Mouse (Mus musculus): ENCODE results near the gene Psmd12. TPM values are rescaled to one million over a fixed set of nuclear protein-coding genes. Genes with fewer than 3 reads are reported as not detected.

Gene Psmd12
- polyA plus RNA-seq, 1 experiment from 2014 or later: 158 TPM

GRCm38 (mm10) chr11:107454546-107455462 lies 24.5 kb upstream of the Psmd12 start:
- Histone ChIP-seq H3K4me2 (replicated peaks; ENCODE audit: low read depth, low read length) (peak overlapping the region; percentile 14; the same call in 1 of the 2 replicates), H3K9me3 (ENCODE audit: control insufficient read depth, low read depth, low read length) (no peaks in the 10 kb centered on the region), H3K4me3 (ENCODE audit: low read depth, low read length) (no peak overlapping the region), H3K36me3 (ENCODE audit: control insufficient read depth, insufficient read depth, low read length) (no peaks in the 10 kb centered on the region), H3K27me3 (ENCODE audit: control insufficient read depth, insufficient read depth, low read length) (no peaks in the 10 kb centered on the region), H3K27ac (ENCODE audit: low read length) (no peak overlapping the region), H3K9ac (replicated peaks; ENCODE audit: low read depth, low read length) (no peak overlapping the region), H3K4me1 (ENCODE audit: control insufficient read depth, insufficient read depth, low read length) (0 out of 2 replicates have a peak, but pooled peaks cover 11% of the 10 kb centered on the region)
- 43% methylated on average over 17 of the region's 19 CpGs for WGBS
- ATAC-seq (ENCODE audit: insufficient number of reproducible peaks, insufficient read depth, low FRiP score, low read depth): 0 out of 2 replicates have a peak, but pooled peaks have one; percentile 53

GRCm38 (mm10) chr11:107457282-107457681 lies 22.0 kb upstream of the Psmd12 start:
- Histone ChIP-seq H3K9me3 (ENCODE audit: control insufficient read depth, low read depth, low read length) (no peaks in the 10 kb centered on the region), H3K27me3 (ENCODE audit: control insufficient read depth, insufficient read depth, low read length) (no peaks in the 10 kb centered on the region), H3K9ac (replicated peaks; ENCODE audit: low read depth, low read length) (no peak overlapping the region), H3K4me2 (replicated peaks; ENCODE audit: low read depth, low read length) (no peak overlapping the region), H3K4me3 (ENCODE audit: low read depth, low read length) (no peak overlapping the region), H3K27ac (ENCODE audit: low read length) (no peak overlapping the region), H3K36me3 (ENCODE audit: control insufficient read depth, insufficient read depth, low read length) (no peaks in the 10 kb centered on the region), H3K4me1 (ENCODE audit: control insufficient read depth, insufficient read depth, low read length) (0 out of 2 replicates have a peak, but pooled peaks cover 6% of the 10 kb centered on the region)
- ATAC-seq (ENCODE audit: insufficient number of reproducible peaks, insufficient read depth, low FRiP score, low read depth): no peak
- 82% methylated on average over 3 of the region's 3 CpGs for WGBS

GRCm38 (mm10) chr11:107458286-107458685 lies 21.0 kb upstream of the Psmd12 start:
- ATAC-seq (ENCODE audit: insufficient number of reproducible peaks, insufficient read depth, low FRiP score, low read depth): no peak
- WGBS: 66% methylated on average over 12 of the region's 12 CpGs

GRCm38 (mm10) chr11:107458986-107459385 lies 20.3 kb upstream of the Psmd12 start:
- H3K4me3 ChIP-seq (ENCODE audit: low read depth, low read length): no peak overlapping the region
- ATAC-seq (ENCODE audit: insufficient number of reproducible peaks, insufficient read depth, low FRiP score, low read depth): no peak
- H3K4me1 ChIP-seq (ENCODE audit: control insufficient read depth, insufficient read depth, low read length): 0 out of 2 replicates have a peak, but pooled peaks cover 6% of the 10 kb centered on the region
- H3K9me3 ChIP-seq (ENCODE audit: control insufficient read depth, low read depth, low read length): no peaks in the 10 kb centered on the region
- no peak overlapping the region for H3K9ac ChIP-seq (replicated peaks; ENCODE audit: low read depth, low read length)
- WGBS: 83% methylated on average over 7 of the region's 7 CpGs
- no peak overlapping the region for H3K27ac ChIP-seq (ENCODE audit: low read length)
- no peaks in the 10 kb centered on the region for H3K36me3 ChIP-seq (ENCODE audit: control insufficient read depth, insufficient read depth, low read length)
- no peak overlapping the region for H3K4me2 ChIP-seq (replicated peaks; ENCODE audit: low read depth, low read length)
- no peaks in the 10 kb centered on the region for H3K27me3 ChIP-seq (ENCODE audit: control insufficient read depth, insufficient read depth, low read length)

More at GRCm38 (mm10) chr11:107458286-107458685, 21.0 kb upstream of the Psmd12 start:
- H3K4me2 ChIP-seq (replicated peaks; ENCODE audit: low read depth, low read length): no peak overlapping the region
- no peaks in the 10 kb centered on the region for H3K36me3 ChIP-seq (ENCODE audit: control insufficient read depth, insufficient read depth, low read length)
- no peaks in the 10 kb centered on the region for H3K9me3 ChIP-seq (ENCODE audit: control insufficient read depth, low read depth, low read length)
- no peak overlapping the region for H3K27ac ChIP-seq (ENCODE audit: low read length)
- no peak overlapping the region for H3K4me3 ChIP-seq (ENCODE audit: low read depth, low read length)
- H3K9ac ChIP-seq (replicated peaks; ENCODE audit: low read depth, low read length): no peak overlapping the region
- no peaks in the 10 kb centered on the region for H3K27me3 ChIP-seq (ENCODE audit: control insufficient read depth, insufficient read depth, low read length)
- H3K4me1 ChIP-seq (ENCODE audit: control insufficient read depth, insufficient read depth, low read length): 0 out of 2 replicates have a peak, but pooled peaks cover 6% of the 10 kb centered on the region

GRCm38 (mm10) chr11:107459828-107460227 lies 19.5 kb upstream of the Psmd12 start:
- no peaks in the 10 kb centered on the region for H3K36me3 ChIP-seq (ENCODE audit: control insufficient read depth, insufficient read depth, low read length)
- no peak overlapping the region for H3K4me3 ChIP-seq (ENCODE audit: low read depth, low read length)
- ATAC-seq (ENCODE audit: insufficient number of reproducible peaks, insufficient read depth, low FRiP score, low read depth): no peak
- no peaks in the 10 kb centered on the region for H3K9me3 ChIP-seq (ENCODE audit: control insufficient read depth, low read depth, low read length)
- H3K4me2 ChIP-seq (replicated peaks; ENCODE audit: low read depth, low read length): no peak overlapping the region
- no peak overlapping the region for H3K27ac ChIP-seq (ENCODE audit: low read length)
- H3K4me1 ChIP-seq (ENCODE audit: control insufficient read depth, insufficient read depth, low read length): 0 out of 2 replicates have a peak, but pooled peaks cover 6% of the 10 kb centered on the region
- no peak overlapping the region for H3K9ac ChIP-seq (replicated peaks; ENCODE audit: low read depth, low read length)
- no peaks in the 10 kb centered on the region for H3K27me3 ChIP-seq (ENCODE audit: control insufficient read depth, insufficient read depth, low read length)
- 89% methylated on average over 7 of the region's 7 CpGs for WGBS

DNA sequence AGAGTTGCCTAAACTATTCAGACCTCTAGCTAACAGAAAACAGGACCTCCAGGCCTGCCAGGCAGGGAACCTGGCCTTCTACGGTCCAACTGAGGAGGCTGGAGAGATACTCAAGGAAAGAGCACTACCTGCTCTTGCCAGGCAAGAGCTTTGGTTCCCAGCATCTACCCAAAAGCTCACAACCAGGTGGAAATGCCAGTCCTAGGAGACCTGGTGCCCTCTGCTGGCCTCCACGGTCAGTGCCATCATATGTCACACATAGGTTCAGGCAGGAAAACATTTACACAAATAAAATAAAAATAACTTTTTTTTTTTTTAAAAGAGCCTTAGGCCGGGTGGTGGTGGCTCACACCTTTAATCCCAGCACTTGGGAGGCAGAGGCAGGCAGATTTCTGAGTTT lies 16.8 kb upstream of the Psmd12 start:
- H3K27me3 ChIP-seq (ENCODE audit: control insufficient read depth, insufficient read depth, low read length): no peaks in the 10 kb centered on the region
- 0 out of 2 replicates have a peak, but pooled peaks cover 6% of the 10 kb centered on the region for H3K4me1 ChIP-seq (ENCODE audit: control insufficient read depth, insufficient read depth, low read length)
- ATAC-seq (ENCODE audit: insufficient number of reproducible peaks, insufficient read depth, low FRiP score, low read depth): no peak
- 98% methylated on average over 3 of the region's 3 CpGs for WGBS
- H3K36me3 ChIP-seq (ENCODE audit: control insufficient read depth, insufficient read depth, low read length): no peaks in the 10 kb centered on the region
- H3K4me3 ChIP-seq (ENCODE audit: low read depth, low read length): no peak overlapping the region
- H3K4me2 ChIP-seq (replicated peaks; ENCODE audit: low read depth, low read length): no peak overlapping the region
- no peak overlapping the region for H3K27ac ChIP-seq (ENCODE audit: low read length)
- H3K9ac ChIP-seq (replicated peaks; ENCODE audit: low read depth, low read length): no peak overlapping the region
- H3K9me3 ChIP-seq (ENCODE audit: control insufficient read depth, low read depth, low read length): no peaks in the 10 kb centered on the region

DNA sequence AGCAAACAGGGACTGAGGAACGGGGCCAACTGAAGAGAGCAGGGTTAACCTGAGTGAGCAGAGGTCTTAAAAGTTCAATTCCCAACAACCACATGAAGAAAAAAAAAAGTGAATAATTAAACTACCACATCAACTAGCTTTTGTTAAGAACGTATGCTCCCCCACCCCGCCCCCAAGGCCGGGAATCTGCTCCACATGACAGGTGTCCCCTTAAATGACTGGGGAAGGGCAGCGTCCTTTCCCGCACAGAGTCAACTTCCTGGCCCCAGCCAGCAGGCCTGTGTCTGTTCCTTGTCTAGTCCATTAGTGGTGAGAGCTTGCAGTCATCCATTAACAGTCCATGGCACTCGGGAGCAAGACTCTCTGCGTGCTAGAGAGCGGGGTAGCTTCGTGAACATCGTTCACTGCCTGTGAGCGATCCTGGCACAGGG lies 16.0 kb upstream of the Psmd12 start:
- Histone ChIP-seq H3K4me3 (ENCODE audit: low read depth, low read length) (no peak overlapping the region), H3K9me3 (ENCODE audit: control insufficient read depth, low read depth, low read length) (no peaks in the 10 kb centered on the region), H3K4me2 (replicated peaks; ENCODE audit: low read depth, low read length) (no peak overlapping the region), H3K27ac (ENCODE audit: low read length) (no peak overlapping the region), H3K4me1 (ENCODE audit: control insufficient read depth, insufficient read depth, low read length) (peaks cover 10% of the 10 kb centered on the region; the same call in 1 of the 2 replicates), H3K36me3 (ENCODE audit: control insufficient read depth, insufficient read depth, low read length) (no peaks in the 10 kb centered on the region), H3K9ac (replicated peaks; ENCODE audit: low read depth, low read length) (no peak overlapping the region), H3K27me3 (ENCODE audit: control insufficient read depth, insufficient read depth, low read length) (no peaks in the 10 kb centered on the region)
- no peak for ATAC-seq (ENCODE audit: insufficient number of reproducible peaks, insufficient read depth, low FRiP score, low read depth)
- WGBS: 65% methylated on average over 12 of the region's 12 CpGs

DNA sequence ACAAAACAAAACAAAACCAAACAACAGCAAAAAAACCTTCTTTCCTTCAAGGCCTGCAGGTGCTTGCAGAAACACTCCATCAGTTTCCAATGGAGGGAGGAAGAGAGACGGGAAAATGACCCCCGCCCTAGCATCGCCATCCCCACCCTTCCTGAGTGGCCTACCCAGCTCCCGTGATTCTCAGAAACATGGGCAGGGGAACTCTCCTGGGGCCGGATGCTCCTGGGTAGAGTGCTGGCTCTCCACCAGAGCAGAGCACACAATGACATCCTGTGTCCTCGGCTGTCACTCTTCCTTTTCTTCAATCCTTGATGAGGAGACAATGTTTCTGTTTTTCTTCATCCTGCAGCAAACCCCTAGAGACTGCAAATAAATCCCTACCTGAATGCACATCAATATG lies 15.1 kb upstream of the Psmd12 start:
- Histone ChIP-seq H3K27ac (ENCODE audit: low read length) (no peak overlapping the region), H3K4me2 (replicated peaks; ENCODE audit: low read depth, low read length) (no peak overlapping the region), H3K4me3 (ENCODE audit: low read depth, low read length) (no peak overlapping the region), H3K9me3 (ENCODE audit: control insufficient read depth, low read depth, low read length) (no peaks in the 10 kb centered on the region), H3K9ac (replicated peaks; ENCODE audit: low read depth, low read length) (no peak overlapping the region), H3K4me1 (ENCODE audit: control insufficient read depth, insufficient read depth, low read length) (peaks cover 10% of the 10 kb centered on the region; the same call in 1 of the 2 replicates), H3K36me3 (ENCODE audit: control insufficient read depth, insufficient read depth, low read length) (no peaks in the 10 kb centered on the region), H3K27me3 (ENCODE audit: control insufficient read depth, insufficient read depth, low read length) (no peaks in the 10 kb centered on the region)
- no peak for ATAC-seq (ENCODE audit: insufficient number of reproducible peaks, insufficient read depth, low FRiP score, low read depth)
- WGBS: 72% methylated on average over 6 of the region's 6 CpGs

Measured in stomach, embryonic 14.5 days (tissue).